Mouse (Mus musculus): Measurements from ENCODE around the gene Sema4a.
"Not testable (repeated sequence)": the region's sequence is repeated elsewhere in the genome, so short reads cannot be mapped to it uniquely, and the experiment has no call there.

- not testable (repeated sequence) for TF ChIP-seq POLR2A (IDR thresholded peaks at IDR 0.05; ENCODE audit: control insufficient read depth in 1 of 2, insufficient read depth in 1 of 2, low read depth in 1 of 2, low read length in 2 of 2, poor library complexity in 1 of 2); MAFK (IDR thresholded peaks at IDR 0.05; ENCODE audit: borderline replicate concordance, low read depth, low read length); POLR2AphosphoS2 (IDR thresholded peaks at IDR 0.05; ENCODE audit: low read length)
- TF ChIP-seq CTCF (IDR thresholded peaks at IDR 0.05 in 2 of 3, conservative IDR thresholded peaks at IDR 0.05 in 1 of 3; ENCODE audit: control insufficient read depth in 1 of 3, insufficient read depth in 1 of 3, low read depth in 2 of 3, low read length in 3 of 3, poor library complexity in 1 of 3, severe bottlenecking in 1 of 3) (peak in 2 of 3 experiments; percentile 12 to 27; a peak in 2 of 6 replicates), RAD21 (IDR thresholded peaks at IDR 0.05; ENCODE audit: low read depth, low read length) (peak; percentile 38)
Measured at GRCm38 (mm10) chr3:88428639-88429038, 32.3 kb downstream of the Sema4a start.

All from MEL (cell line).